Mouse (Mus musculus) CH12.LX (cell line): Measurements from ENCODE around the gene Fbln5.

Experiments
- BHLHE40 ChIP-seq: IDR thresholded peaks from 2 replicates; pipeline ENCODE4 v1.6.1; 2011; ENCODE audit warnings: mild to moderate bottlenecking, low read depth, low read length, improper control_type of control experiment
- EP300 ChIP-seq: IDR thresholded peaks from 2 replicates; pipeline ENCODE4 v1.6.1; 2011; ENCODE audit warnings: low read length, improper control_type of control experiment
- HCFC1 ChIP-seq: IDR thresholded peaks from 2 replicates; pipeline ENCODE4 v1.6.1; 2012; ENCODE audit warnings: low read depth, mild to moderate bottlenecking, inconsistent platforms, low read length, improper control_type of control experiment

GRCm38 (mm10) chr12:101740486-101740885 lies 78.4 kb downstream of the Fbln5 start:
- no peak for TF ChIP-seq EP300
- TF ChIP-seq BHLHE40: no peak
- no peak for TF ChIP-seq HCFC1
